Mouse (Mus musculus) hindbrain, embryonic 13.5 days (tissue): ENCODE measurements around the gene Spi1. TPM values are rescaled to one million over a fixed set of nuclear protein-coding genes. Genes with fewer than 3 reads are reported as not detected.
"Not testable (repeated sequence)": the region's sequence is repeated elsewhere in the genome, so short reads cannot be mapped to it uniquely, and the experiment has no call there.

Experiments used
- ATAC-seq: fragments of 200-750 bp; cut with Nextera tagmentation; 2 replicates; pipeline ENCODE4 v1.8.0; 2017; ENCODE audit warnings: moderate TSS enrichment; ENCODE audit not compliant: low FRiP score
- H3K27ac ChIP-seq: fragments of 300-500 bp; sonication (generic); 2 replicates; pipeline ENCODE4 v1.5.1; 2015; ENCODE audit warnings: inconsistent platforms, mild to moderate bottlenecking, moderate library complexity
- H3K27me3 ChIP-seq: fragments of 300-500 bp; sonication (generic); 2 replicates; pipeline ENCODE4 v1.6.1; 2015; ENCODE audit warnings: mild to moderate bottlenecking, inconsistent platforms
- H3K36me3 ChIP-seq: fragments of 300-500 bp; sonication (generic); 2 replicates; pipeline ENCODE4 v1.6.1; 2015; ENCODE audit warnings: mild to moderate bottlenecking, inconsistent platforms
- H3K4me1 ChIP-seq: fragments of 300-500 bp; sonication (generic); replicated peaks from 2 replicates; pipeline ENCODE4 v1.6.1; 2015; ENCODE audit warnings: inconsistent platforms
- H3K4me2 ChIP-seq: fragments of 300-500 bp; sonication (generic); 2 replicates; pipeline ENCODE4 v1.6.1; 2015; ENCODE audit warnings: inconsistent platforms, mild to moderate bottlenecking, moderate library complexity
- H3K4me3 ChIP-seq: fragments of 300-500 bp; sonication (generic); 2 replicates; pipeline ENCODE4 v1.5.1; 2015; ENCODE audit warnings: mild to moderate bottlenecking, inconsistent platforms
- H3K9ac ChIP-seq: fragments of 300-500 bp; sonication (generic); 2 replicates; pipeline ENCODE4 v1.6.1; 2015; ENCODE audit warnings: mild to moderate bottlenecking, inconsistent platforms
- H3K9me3 ChIP-seq: fragments of 300-500 bp; sonication (generic); 2 replicates; pipeline ENCODE4 v1.6.1; 2016; ENCODE audit warnings: inconsistent platforms
- WGBS: fragments of 180-500 bp; shearing (Covaris S2); methylation state at CpG from one replicate; pipeline ENCODE4 v1.1.7; 2015; 5-methylcytosine and 5-hydroxymethylcytosine counted together
- polyA plus RNA-seq: library from polyadenylated mRNA; unstranded; fragments of >200 nt; fragmentation: Nextera tagmentation; extraction: Ambion mirVana; gene quantifications from 2 replicates; pipeline ENCODE4 v1.2.1, GENCODE M21; 2015

Spi1 gene
- 3.5 and 3.9 TPM in 2 replicates for polyA plus RNA-seq

GRCm38 (mm10) chr2:91081775-91082695 lies at the start of gene Spi1:
TSS of gene Spi1 (plus strand) at chr2:91082390.
- WGBS = 85% methylated on average over 13 of the region's 13 CpGs
- no peak for ATAC-seq
- Histone ChIP-seq H3K27me3 (no peaks in the 10 kb centered on the region), H3K4me1 (peaks cover 16% of the 10 kb centered on the region), H3K4me2 (no peak within 1 kb of the TSS), H3K9me3 (no peaks in the 10 kb centered on the region), H3K27ac (no peak within 1 kb of the TSS), H3K4me3 (no peak within 1 kb of the TSS), H3K36me3 (no peaks in the 10 kb centered on the region), H3K9ac (no peak within 1 kb of the TSS)

- no peaks in the 10 kb centered on the region for H3K36me3 ChIP-seq
- WGBS = 19% methylated on average over 3 of the region's 3 CpGs
- no peak overlapping the region for H3K4me2 ChIP-seq
- H3K9ac ChIP-seq = no peak overlapping the region
- no peaks in the 10 kb centered on the region for H3K9me3 ChIP-seq
- no peaks in the 10 kb centered on the region for H3K4me1 ChIP-seq
- no peak overlapping the region for H3K4me3 ChIP-seq
- no peaks in the 10 kb centered on the region for H3K27me3 ChIP-seq
- ATAC-seq = no peak
- no peak overlapping the region for H3K27ac ChIP-seq
These were observed 49.2 kb upstream of the Spi1 start for GRCm38 (mm10) chr2:91033000-91033399.

GRCm38 (mm10) chr2:91035385-91035784 lies 46.8 kb upstream of the Spi1 start, which contains the start of gene Rapsn:
TSS of gene Rapsn (plus strand) at chr2:91035620.
- 71% methylated on average over 9 of the region's 9 CpGs for WGBS
- Histone ChIP-seq H3K9ac (no peak within 1 kb of the TSS; the same call in 1 of the 2 replicates), H3K27ac (no peak within 1 kb of the TSS), H3K4me3 (no peak within 1 kb of the TSS), H3K27me3 (no peaks in the 10 kb centered on the region), H3K4me2 (no peak within 1 kb of the TSS), H3K9me3 (no peaks in the 10 kb centered on the region; the same call in 1 of the 2 replicates), H3K4me1 (no peaks in the 10 kb centered on the region), H3K36me3 (no peaks in the 10 kb centered on the region)
- no peak for ATAC-seq

GRCm38 (mm10) chr2:91041786-91042185 lies 40.4 kb upstream of the Spi1 start:
- Histone ChIP-seq H3K27me3 (no peaks in the 10 kb centered on the region), H3K4me3 (no peak overlapping the region), H3K27ac (no peak overlapping the region), H3K9me3 (no peaks in the 10 kb centered on the region; the same call in 1 of the 2 replicates), H3K4me1 (peaks cover 5% of the 10 kb centered on the region), H3K4me2 (no peak overlapping the region), H3K9ac (no peak overlapping the region; the same call in 1 of the 2 replicates), H3K36me3 (no peaks in the 10 kb centered on the region)
- WGBS = 72% methylated on average over 8 of the region's 8 CpGs
- no peak for ATAC-seq

- Histone ChIP-seq H3K27me3 (no peaks in the 10 kb centered on the region), H3K4me2 (no peak overlapping the region), H3K9me3 (no peaks in the 10 kb centered on the region; the same call in 1 of the 2 replicates), H3K9ac (no peak overlapping the region), H3K4me1 (peaks cover 5% of the 10 kb centered on the region), H3K36me3 (no peaks in the 10 kb centered on the region), H3K27ac (no peak overlapping the region), H3K4me3 (no peak overlapping the region)
- 68% methylated on average over 21 of the region's 21 CpGs for WGBS
- ATAC-seq = no peak
These were observed 39.4 kb upstream of the Spi1 start for GRCm38 (mm10) chr2:91042651-91043398.

- H3K4me3 ChIP-seq = no peak overlapping the region
- 81% methylated on average over 13 of the region's 13 CpGs for WGBS
- H3K4me2 ChIP-seq = no peak overlapping the region
These were observed 37.5 kb upstream of the Spi1 start for GRCm38 (mm10) chr2:91044727-91045126.

GRCm38 (mm10) chr2:91045805-91046204 lies 36.4 kb upstream of the Spi1 start:
- ATAC-seq, H3K9ac ChIP-seq, H3K4me2 ChIP-seq, H3K27ac ChIP-seq, H3K4me3 ChIP-seq, H3K9me3 ChIP-seq, H3K27me3 ChIP-seq, H3K36me3 ChIP-seq, H3K4me1 ChIP-seq: not testable (repeated sequence)
- 86% methylated on average over 1 of the region's 1 CpGs for WGBS

More at GRCm38 (mm10) chr2:91044727-91045126, 37.5 kb upstream of the Spi1 start:
- ATAC-seq = no peak
- Histone ChIP-seq H3K9me3 (no peaks in the 10 kb centered on the region; the same call in 1 of the 2 replicates), H3K4me1 (peaks cover 5% of the 10 kb centered on the region), H3K9ac (no peak overlapping the region), H3K27ac (no peak overlapping the region), H3K36me3 (no peaks in the 10 kb centered on the region), H3K27me3 (no peaks in the 10 kb centered on the region)

GRCm38 (mm10) chr2:91047359-91047758 lies 34.8 kb upstream of the Spi1 start:
- Histone ChIP-seq H3K9ac (no peak overlapping the region), H3K4me2 (no peak overlapping the region), H3K27ac (no peak overlapping the region), H3K4me3 (no peak overlapping the region), H3K36me3 (no peaks in the 10 kb centered on the region; the same call in 1 of the 2 replicates), H3K9me3 (no peaks in the 10 kb centered on the region), H3K27me3 (no peaks in the 10 kb centered on the region), H3K4me1 (peaks cover 5% of the 10 kb centered on the region)
- no peak for ATAC-seq
- 80% methylated on average over 9 of the region's 9 CpGs for WGBS

- no peak overlapping the region for H3K4me2 ChIP-seq
- ATAC-seq = no peak
- no peak overlapping the region for H3K27ac ChIP-seq
- H3K4me1 ChIP-seq = peaks cover 20% of the 10 kb centered on the region
- no peaks in the 10 kb centered on the region for H3K9me3 ChIP-seq
- peaks cover 17% of the 10 kb centered on the region for H3K36me3 ChIP-seq
- no peak overlapping the region for H3K4me3 ChIP-seq
- H3K27me3 ChIP-seq = no peaks in the 10 kb centered on the region
- 78% methylated on average over 3 of the region's 3 CpGs for WGBS
- no peak overlapping the region for H3K9ac ChIP-seq
These were observed 30.3 kb upstream of the Spi1 start for GRCm38 (mm10) chr2:91051917-91052316.

GRCm38 (mm10) chr2:91052752-91053151 lies 29.4 kb upstream of the Spi1 start:
- 56% methylated on average over 2 of the region's 2 CpGs for WGBS
- Histone ChIP-seq H3K4me1 (peaks cover 20% of the 10 kb centered on the region), H3K27me3 (no peaks in the 10 kb centered on the region), H3K4me2 (peak overlapping the region; percentile 99), H3K27ac (no peak overlapping the region), H3K36me3 (peaks cover 25% of the 10 kb centered on the region), H3K9me3 (no peaks in the 10 kb centered on the region), H3K4me3 (peak overlapping the region; percentile 0; the same call in 1 of the 2 replicates), H3K9ac (no peak overlapping the region)
- ATAC-seq = no peak

- Histone ChIP-seq H3K9me3 (no peaks in the 10 kb centered on the region), H3K27me3 (no peaks in the 10 kb centered on the region), H3K4me1 (peaks cover 20% of the 10 kb centered on the region), H3K4me3 (peak overlapping the region; percentile 79), H3K27ac (0 out of 2 replicates have a peak overlapping the region, but pooled peaks have one; percentile 94), H3K9ac (peak overlapping the region; percentile 85), H3K36me3 (peaks cover 31% of the 10 kb centered on the region), H3K4me2 (peak overlapping the region; percentile 99)
- WGBS = under 1% methylated on average over 6 of the region's 6 CpGs
- peak; percentile 75; the same call in 1 of the 2 replicates for ATAC-seq
These were observed 28.8 kb upstream of the Spi1 start for GRCm38 (mm10) chr2:91053181-91053933.
